Mouse (Mus musculus): ENCODE results near the gene Ppargc1a. TPM values are rescaled to one million over a fixed set of nuclear protein-coding genes. Genes with fewer than 3 reads are reported as not detected.
A peak's percentile ranks its signal among the peaks of the same experiment; 100 is the strongest.

Ppargc1a gene
- total RNA-seq, 2 experiments from 2014 or later: 34.5 to 47.2 TPM

- no peak for DNase-seq
Measured at GRCm38 (mm10) chr5:51497910-51498517, 69.5 kb downstream of the Ppargc1a start.

DNA sequence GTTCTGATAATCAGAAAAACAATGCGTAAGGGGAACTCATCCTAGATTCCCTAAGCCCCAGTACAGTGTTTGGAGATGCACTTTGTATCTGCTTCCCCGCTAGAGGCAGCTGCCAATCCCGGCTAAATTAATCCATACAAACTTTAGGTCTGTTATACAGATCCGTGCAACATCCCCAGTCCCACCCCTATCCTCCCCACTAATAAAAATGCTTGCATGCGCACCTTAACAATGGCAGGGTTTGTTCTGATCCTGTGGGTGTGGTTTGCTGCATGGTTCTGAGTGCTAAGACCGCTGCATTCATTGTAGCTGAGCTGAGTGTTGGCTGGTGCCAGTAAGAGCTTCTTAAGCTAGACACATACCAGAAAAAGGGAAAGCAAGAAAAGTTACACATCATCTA lies 72.1 kb downstream of the Ppargc1a start:
- no peak for DNase-seq

DNA sequence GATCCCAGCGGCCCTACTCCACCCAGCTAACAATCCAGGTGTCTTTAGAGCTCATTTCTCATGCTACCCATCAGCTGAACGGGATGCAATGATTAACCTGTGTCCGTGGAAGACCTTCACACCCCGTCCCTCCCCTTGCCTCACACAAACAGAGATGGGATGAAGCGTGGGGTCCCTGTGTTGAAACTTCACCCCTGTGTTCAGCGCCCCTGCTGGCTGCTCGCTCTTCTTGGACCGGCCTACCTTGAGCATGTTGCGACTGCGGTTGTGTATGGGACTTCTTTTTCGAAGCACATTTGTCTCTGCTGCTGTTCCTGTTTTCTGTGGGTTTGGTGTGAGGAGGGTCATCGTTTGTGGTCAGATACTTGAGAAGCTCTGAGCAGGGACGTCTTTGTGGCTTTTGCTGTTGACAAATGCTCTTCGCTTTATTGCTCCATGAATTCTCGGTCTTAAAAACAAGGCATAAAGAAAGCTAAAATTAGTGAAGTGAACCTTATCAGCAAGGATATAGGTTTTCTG lies 73.1 kb downstream of the Ppargc1a start:
- no peak for DNase-seq

GRCm38 (mm10) chr5:51483768-51484167 lies 83.8 kb downstream of the Ppargc1a start:
- no peak for DNase-seq

DNA sequence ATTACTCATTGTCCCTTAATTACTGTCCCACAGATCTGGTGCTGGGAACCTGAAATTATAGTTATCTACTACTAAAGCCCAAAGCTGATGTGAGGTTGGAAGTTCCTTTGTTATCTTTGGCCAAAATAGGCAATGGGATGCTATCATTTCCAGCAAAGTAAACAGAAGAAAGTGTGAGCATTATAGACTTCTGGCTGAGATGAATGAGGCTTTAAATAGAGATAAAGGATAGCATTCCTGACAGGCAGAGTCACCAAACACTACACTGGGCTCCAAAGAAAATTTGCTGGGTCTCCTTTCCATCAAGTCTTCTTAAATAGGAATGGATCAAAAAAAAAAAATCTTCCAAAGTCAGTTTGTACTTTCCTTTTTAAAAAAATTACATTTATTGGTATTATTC lies 87.7 kb downstream of the Ppargc1a start:
- DNase-seq: no peak

DNA sequence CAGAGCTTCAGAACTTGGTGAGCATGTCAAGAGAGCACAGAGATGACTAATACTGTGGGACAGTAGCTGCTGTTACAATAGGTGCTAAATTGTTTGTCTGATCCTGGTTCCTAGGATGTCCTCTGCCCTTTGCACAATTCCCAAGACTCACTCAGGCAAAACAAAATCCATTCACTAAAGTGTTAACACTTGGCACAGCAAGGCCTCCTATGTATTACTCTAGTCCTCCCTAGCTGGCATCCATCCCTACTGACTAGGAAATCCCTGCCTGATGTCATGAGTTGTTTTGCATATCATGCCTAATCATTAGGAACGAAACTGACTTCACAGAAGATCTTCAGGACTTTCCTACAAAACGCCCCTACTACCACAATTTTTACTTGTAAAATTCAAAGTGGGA lies 88.1 kb downstream of the Ppargc1a start:
- DNase-seq: peak; percentile 22

DNA sequence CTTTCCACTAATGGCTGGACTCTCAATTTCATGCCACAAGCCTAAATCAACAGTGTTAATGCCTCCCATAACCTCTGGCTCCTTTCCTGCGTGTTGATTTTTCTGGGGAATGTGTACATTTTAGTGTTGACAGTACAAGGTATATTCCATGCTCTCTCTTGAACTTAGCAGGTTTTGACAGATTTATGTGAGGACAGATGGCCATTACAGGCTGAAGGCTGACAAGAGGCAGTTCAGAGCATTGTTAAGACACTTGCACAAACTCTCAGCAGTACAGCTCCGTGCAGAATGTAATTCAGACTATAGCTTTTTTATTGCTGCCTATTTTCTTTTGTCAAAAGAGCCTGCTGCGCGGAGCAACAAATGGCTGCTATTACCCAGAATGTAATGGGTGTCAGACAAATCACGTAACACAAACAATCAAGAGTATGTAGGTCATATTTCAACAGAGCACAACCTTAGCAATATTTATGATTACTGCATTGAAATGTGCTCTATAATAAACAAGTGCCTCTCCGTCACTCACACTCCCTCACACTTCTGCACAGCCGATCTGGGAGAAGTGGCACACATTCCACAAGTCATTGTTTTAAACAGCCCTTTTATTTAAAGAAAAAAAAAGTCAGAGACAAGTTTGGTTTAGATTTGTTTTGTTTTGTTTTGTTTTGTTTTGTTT lies 89.1 kb downstream of the Ppargc1a start:
- no peak for DNase-seq

DNA sequence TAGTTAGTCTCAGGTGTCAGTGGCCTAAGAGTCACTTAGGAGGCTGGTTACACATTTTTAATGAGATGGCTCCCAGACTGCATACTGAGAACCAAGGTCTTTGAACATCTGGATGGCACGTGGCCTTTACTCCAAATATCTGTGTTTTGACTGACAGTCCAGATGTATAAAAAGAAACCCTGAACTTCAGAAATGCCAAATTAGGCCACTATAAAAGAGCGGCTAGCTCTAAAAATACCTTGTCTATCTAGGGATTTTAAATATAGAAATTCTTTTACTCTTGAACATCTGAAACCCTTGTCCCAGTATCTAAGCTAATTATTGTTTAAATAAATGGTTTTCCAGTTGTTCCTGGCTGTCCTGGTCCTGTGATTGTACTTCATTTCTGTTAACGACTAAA lies 90.4 kb downstream of the Ppargc1a start:
- DNase-seq: no peak

DNA sequence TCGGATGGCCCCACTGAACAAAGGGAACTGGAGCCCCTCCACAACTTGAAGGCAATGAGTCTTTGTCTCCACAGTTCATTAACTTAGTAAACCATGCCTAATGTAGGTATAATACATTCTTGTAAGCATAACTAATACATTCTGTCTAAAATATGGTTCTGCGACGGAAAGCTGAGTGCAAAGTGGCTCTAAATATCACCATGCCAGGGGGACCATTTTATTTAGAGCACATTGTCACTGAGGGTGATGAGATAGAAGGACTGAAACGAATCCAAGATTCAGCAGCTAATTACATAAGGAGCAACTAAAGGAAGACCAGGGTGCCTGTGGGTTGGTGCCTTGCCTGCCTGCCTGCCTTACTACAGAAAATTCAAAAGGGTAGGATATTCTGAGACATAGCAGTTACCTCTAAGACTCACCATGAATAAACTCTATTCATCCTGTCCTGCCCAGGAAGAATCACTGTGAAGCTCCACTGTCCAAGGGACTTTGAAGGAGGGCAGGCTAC lies 92.4 kb downstream of the Ppargc1a start:
- no peak for DNase-seq

- no peak for DNase-seq
Measured at GRCm38 (mm10) chr5:51471614-51472013, 95.9 kb downstream of the Ppargc1a start.

DNA sequence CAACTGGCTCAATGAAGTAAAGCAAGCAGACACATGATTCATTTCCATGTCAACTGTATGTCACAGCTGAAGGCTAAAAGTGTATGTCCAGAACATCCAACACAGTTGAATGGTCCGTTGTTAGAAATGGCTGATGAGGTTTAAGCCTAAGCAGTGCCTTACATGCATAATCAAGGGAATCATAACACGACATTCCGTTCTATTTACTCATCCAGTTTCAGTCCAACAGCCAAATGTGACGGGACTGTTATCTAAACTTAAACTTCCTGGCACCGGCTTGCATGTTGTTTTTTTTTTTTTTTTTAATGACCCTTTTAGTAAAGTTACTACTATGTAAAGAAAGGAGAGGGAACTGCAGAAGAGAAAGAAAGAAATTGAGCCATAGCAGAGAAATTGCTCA lies 101.5 kb downstream of the Ppargc1a start:
- DNase-seq: no peak

- DNase-seq: no peak
Measured at GRCm38 (mm10) chr5:51452033-51452432, 115.5 kb downstream of the Ppargc1a start.

DNA sequence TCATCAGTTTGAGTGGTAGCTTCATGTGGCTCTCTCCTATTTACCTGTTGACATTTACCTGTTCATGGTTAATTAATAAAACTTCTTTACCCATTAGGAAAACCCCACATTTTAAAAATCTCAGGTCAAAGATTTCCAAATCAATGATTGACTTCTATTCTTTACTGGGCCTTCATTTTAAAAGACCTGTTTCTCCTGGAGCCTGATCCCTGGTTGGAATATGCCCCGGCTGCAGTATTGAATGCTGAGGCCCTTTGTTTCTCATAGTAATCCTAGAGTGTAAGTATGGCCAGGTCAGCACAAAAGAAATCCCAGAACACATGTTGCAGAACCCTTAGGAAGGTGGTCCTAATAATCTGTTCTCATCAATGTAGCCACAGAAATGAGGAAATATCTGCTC lies 119.9 kb downstream of the Ppargc1a start:
- DNase-seq: no peak

DNA sequence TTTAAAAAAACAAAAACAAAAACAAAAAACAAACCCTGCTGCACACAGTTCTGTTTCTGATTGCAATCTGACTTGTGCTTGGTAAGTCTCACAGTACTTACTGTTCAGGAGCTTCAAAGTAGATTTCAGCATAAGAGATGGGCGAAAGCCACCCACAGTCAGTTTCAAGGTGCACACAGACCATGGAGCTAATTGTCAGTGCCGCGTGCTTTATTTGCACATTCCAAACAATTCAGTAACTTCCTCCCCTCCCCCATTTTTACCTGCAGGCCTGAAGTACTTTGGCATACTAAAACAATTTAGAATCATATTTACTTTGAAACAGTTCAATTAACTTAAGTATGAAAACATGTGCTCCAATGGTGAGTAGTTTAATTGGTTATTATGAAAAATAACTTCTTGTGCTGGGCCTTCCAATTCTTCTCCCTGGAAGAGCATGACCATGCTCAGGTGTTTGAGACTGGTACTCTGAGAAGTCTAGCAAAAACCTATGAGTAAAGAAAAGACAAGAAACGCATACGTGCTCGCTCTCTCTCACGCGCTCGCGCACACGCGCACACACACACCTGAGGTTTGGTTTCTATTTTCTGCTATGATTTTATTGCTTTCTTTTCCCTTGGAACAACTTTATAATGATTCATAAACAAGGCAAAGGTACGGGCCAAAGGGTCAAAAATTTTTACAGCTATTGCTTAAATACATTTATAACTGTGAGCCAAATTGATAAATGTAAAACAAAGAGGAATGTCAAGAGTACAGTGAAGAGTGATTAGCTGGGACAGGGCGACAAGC lies 121.0 kb downstream of the Ppargc1a start:
- no peak for DNase-seq

DNA sequence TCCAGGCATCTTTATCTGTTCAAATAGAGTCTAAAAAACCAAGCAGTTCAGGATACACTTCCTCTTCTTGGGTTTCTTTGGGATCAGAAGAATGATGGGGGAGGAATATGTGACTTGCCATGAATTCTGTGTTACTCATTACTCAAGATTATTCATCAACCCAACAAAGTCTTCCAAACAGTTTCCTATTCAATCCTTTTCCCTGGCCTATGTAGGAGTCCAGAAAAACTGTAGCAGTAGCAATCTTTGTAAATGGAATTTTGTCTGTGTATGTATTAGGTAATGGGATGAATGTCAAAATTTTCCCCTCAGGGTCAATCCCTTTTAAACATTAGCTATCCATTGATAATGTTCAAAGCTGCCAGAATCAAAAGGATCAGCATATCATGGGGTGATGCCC lies 121.8 kb downstream of the Ppargc1a start:
- DNase-seq: no peak

- peak; percentile 10 for DNase-seq
Measured at GRCm38 (mm10) chr5:51439773-51440172, 127.8 kb downstream of the Ppargc1a start.

DNA sequence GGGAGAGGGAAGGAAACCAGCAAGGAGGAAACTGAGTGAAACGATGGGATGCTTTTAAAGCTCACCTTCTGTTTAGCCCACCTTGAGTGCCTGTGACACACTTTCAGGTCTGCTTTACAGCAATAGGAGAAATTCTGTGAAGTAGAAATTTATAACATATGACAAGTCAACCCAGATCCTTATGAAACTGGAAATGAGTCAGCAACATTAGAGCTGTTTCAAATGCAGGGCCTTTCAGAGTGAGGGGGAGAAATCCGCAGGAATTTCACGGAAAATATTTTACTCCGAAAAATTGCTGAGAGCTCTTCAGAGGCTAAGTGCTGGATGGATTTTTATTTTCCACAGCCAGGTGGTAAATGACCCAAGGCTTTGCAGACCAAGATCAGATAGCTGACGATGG lies 133.6 kb downstream of the Ppargc1a start:
- DNase-seq: no peak

DNA sequence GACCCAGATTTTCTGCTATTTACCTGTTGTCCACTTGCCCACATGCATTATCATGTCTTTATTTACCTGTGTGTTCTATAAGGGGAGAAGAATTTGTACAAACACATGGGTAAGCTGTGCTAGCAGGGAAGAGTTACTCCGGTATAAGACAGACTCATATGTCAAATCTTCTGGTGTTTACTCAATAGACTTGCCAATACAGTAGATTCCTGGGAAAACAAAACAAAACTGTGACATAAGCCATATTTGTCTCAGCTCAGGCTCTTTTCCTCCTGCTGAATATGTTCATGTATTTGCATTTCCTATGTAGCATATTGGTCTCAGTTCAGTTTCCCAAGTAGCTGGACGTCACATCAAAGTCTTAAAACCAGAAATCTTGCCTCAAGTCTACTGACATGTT lies 135.0 kb downstream of the Ppargc1a start:
- no peak for DNase-seq

- no peak for DNase-seq
Measured at GRCm38 (mm10) chr5:51432031-51432430, 135.5 kb downstream of the Ppargc1a start.

GRCm38 (mm10) chr5:51426406-51426805 lies 141.1 kb downstream of the Ppargc1a start:
- no peak for DNase-seq

DNA sequence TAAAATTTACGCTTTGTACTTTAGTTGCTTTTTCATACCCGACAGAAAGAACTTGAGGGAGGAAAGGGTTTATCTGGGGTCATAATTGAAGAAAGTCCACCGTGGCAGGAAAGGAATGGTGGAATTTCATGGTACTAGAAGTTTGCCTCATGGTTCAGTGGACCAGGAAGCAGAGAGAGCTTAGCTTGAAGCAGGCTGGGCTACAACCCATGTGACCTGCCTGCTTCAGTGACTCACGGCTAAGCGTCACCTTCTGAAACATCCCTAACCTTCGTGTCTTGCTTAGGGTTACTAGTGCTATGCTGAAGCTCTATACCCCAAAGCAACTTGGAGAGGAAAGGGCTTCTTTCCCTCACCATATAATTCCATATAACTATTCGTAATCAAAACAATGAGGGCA lies 151.1 kb downstream of the Ppargc1a start:
- no peak for DNase-seq

GRCm38 (mm10) chr5:51415456-51415855 lies 152.1 kb downstream of the Ppargc1a start:
- DNase-seq: no peak

All from adrenal gland, postnatal 10 days (tissue).